Mouse (Mus musculus) urinary bladder, adult 18-20 months (tissue): ENCODE measurements at regions not wholly inside any gene's neighbourhood (a gene's known extent, or its start where the extent isn't known, plus 50 kb on each side); places are given as distances from the start of the nearest gene placed in this dataset.

Source experiments
- DNase-seq, 2 experiments: peaks; one replicate each; pipeline ENCODE4 v3.0.0; 2022; ENCODE audit warnings: low spot score in 2 of 2, mixed read lengths in 2 of 2

- no peak for DNase-seq
Measured at GRCm38 (mm10) chr5:133712652-133713051, 386.9 kb upstream of the Castor2 start.

GRCm38 (mm10) chr5:133708881-133709280 lies 390.6 kb upstream of the Castor2 start:
- DNase-seq, result no peak

- DNase-seq, result no peak
Measured at GRCm38 (mm10) chr5:133686206-133686605, 413.3 kb upstream of the Castor2 start.

GRCm38 (mm10) chr5:133683021-133683420 lies 416.5 kb upstream of the Castor2 start:
- no peak for DNase-seq

- no peak for DNase-seq
Measured at GRCm38 (mm10) chr5:133676791-133677450, 422.6 kb upstream of the Castor2 start.

GRCm38 (mm10) chr5:133675636-133676035 lies 423.9 kb upstream of the Castor2 start:
- DNase-seq, result no peak

- DNase-seq, result peak in 1 of 2 experiments; percentile 8
Measured at GRCm38 (mm10) chr5:133666473-133666872, 433.0 kb upstream of the Castor2 start.

- no peak for DNase-seq
Measured at GRCm38 (mm10) chr5:133662474-133663256, 436.8 kb upstream of the Castor2 start.

GRCm38 (mm10) chr5:133660351-133660750 lies 439.2 kb upstream of the Castor2 start:
- no peak for DNase-seq

- no peak for DNase-seq
Measured at GRCm38 (mm10) chr5:133656837-133657236, 442.7 kb upstream of the Castor2 start.

GRCm38 (mm10) chr5:133653431-133653830 lies 446.1 kb upstream of the Castor2 start:
- DNase-seq, result no peak

GRCm38 (mm10) chr5:133650246-133650645 lies 449.3 kb upstream of the Castor2 start:
- DNase-seq, result no peak

- DNase-seq, result no peak
Measured at GRCm38 (mm10) chr5:133645696-133646195, 453.8 kb upstream of the Castor2 start.

- no peak for DNase-seq
Measured at GRCm38 (mm10) chr5:133643326-133643725, 456.2 kb upstream of the Castor2 start.

- DNase-seq, result no peak
Measured at GRCm38 (mm10) chr5:133634481-133634880, 465.0 kb upstream of the Castor2 start.

- DNase-seq, result no peak
Measured at GRCm38 (mm10) chr5:133631812-133632211, 467.7 kb upstream of the Castor2 start.

GRCm38 (mm10) chr5:133619347-133619746 lies 480.2 kb upstream of the Castor2 start:
- no peak for DNase-seq

- no peak for DNase-seq
Measured at GRCm38 (mm10) chr5:133601241-133601739, 498.2 kb upstream of the Castor2 start.

- DNase-seq, result no peak
Measured at GRCm38 (mm10) chr5:133600630-133601029, 498.9 kb upstream of the Castor2 start.

- DNase-seq, result no peak
Measured at GRCm38 (mm10) chr5:133598105-133598504, 501.4 kb upstream of the Castor2 start.

GRCm38 (mm10) chr5:133586492-133586891 lies 513.0 kb upstream of the Castor2 start:
- no peak for DNase-seq

- DNase-seq, result peak in 1 of 2 experiments; percentile 3
Measured at GRCm38 (mm10) chr5:133585181-133585580, 514.3 kb upstream of the Castor2 start.

GRCm38 (mm10) chr5:133576595-133576994 lies 522.9 kb upstream of the Castor2 start:
- no peak for DNase-seq
